Mouse (Mus musculus): Measurements from ENCODE around the gene Acot7. TPM values are rescaled to one million over a fixed set of nuclear protein-coding genes. Genes with fewer than 3 reads are reported as not detected.
A peak's percentile ranks its signal among the peaks of the same experiment; 100 is the strongest.
"Not testable (repeated sequence)": the region's sequence is repeated elsewhere in the genome, so short reads cannot be mapped to it uniquely, and the experiment has no call there.

Acot7 gene
- total and polyA plus RNA-seq, 2 experiments: 9.3 to 18.4 TPM

GRCm38 (mm10) chr4:152222111-152222510, 44.2 kb downstream of the Acot7 start:
- Histone ChIP-seq H3K79me2 (ENCODE audit: control insufficient read depth, insufficient read depth, low read length) (no peaks in the 10 kb centered on the region), H3K9ac (ENCODE audit: low read depth, low read length) (no peak overlapping the region), H3K4me1 (ENCODE audit: control insufficient read depth, insufficient read depth, low read length) (peaks cover 11% of the 10 kb centered on the region), H3K27me3 (ENCODE audit: control insufficient read depth, insufficient read depth, low read length) (no peaks in the 10 kb centered on the region), H3K36me3 (ENCODE audit: control insufficient read depth, insufficient read depth, low read length) (no peaks in the 10 kb centered on the region), H3K4me3 (ENCODE audit: insufficient read depth, low read depth, low read length) (no peak overlapping the region), H3K27ac (replicated peaks; ENCODE audit: insufficient read depth, low read depth, low read length) (no peak overlapping the region)
- no peak for DNase-seq (ENCODE audit: extremely low read depth, low read depth, low spot score)
- no peak for TF ChIP-seq CTCF (IDR thresholded peaks at IDR 0.05; ENCODE audit: low read depth, low read length)
- no peak for TF ChIP-seq POLR2A (IDR thresholded peaks at IDR 0.05; ENCODE audit: extremely low read depth, insufficient read depth, low read length)
- WGBS: 94% methylated on average over 6 of the region's 6 CpGs

GRCm38 (mm10) chr4:152222513-152222912, 44.6 kb downstream of the Acot7 start:
- H3K9ac ChIP-seq (ENCODE audit: low read depth, low read length): no peak overlapping the region

DNA sequence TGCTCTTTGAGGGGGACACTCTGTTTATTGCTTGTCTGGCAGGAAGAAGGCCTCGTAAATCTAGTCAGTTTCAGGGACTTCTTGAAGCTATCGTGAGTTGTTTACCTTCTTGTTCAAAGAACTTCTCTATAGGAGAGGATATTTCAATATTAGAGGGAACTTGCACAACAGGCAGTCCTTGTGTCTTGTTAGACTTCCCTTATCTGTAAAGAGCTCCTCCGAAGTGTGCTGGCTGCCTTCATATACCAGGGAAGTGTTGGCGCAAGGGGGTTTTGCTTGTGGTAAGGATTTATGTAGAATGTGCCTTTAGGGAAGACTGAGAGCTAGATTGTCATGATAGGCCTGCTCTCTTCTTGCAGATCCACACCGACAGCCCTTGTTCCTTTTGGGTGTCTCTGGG, 46.2 kb downstream of the Acot7 start:
- no peaks in the 10 kb centered on the region for H3K36me3 ChIP-seq (ENCODE audit: control insufficient read depth, insufficient read depth, low read length)
- no peak overlapping the region for H3K9ac ChIP-seq (ENCODE audit: low read depth, low read length)
- no peaks in the 10 kb centered on the region; the same call in 1 of the 2 replicates for H3K79me2 ChIP-seq (ENCODE audit: control insufficient read depth, insufficient read depth, low read length)
- H3K4me3 ChIP-seq (ENCODE audit: insufficient read depth, low read depth, low read length): no peak overlapping the region
- 90% methylated on average over 5 of the region's 5 CpGs for WGBS
- no peak for DNase-seq (ENCODE audit: extremely low read depth, low read depth, low spot score)
- H3K4me1 ChIP-seq (ENCODE audit: control insufficient read depth, insufficient read depth, low read length): peaks cover 26% of the 10 kb centered on the region
- no peak overlapping the region for H3K27ac ChIP-seq (replicated peaks; ENCODE audit: insufficient read depth, low read depth, low read length)
- H3K27me3 ChIP-seq (ENCODE audit: control insufficient read depth, insufficient read depth, low read length): no peaks in the 10 kb centered on the region
- no peak for TF ChIP-seq POLR2A (IDR thresholded peaks at IDR 0.05; ENCODE audit: extremely low read depth, insufficient read depth, low read length)
- TF ChIP-seq CTCF (IDR thresholded peaks at IDR 0.05; ENCODE audit: low read depth, low read length): no peak

More at GRCm38 (mm10) chr4:152222513-152222912, 44.6 kb downstream of the Acot7 start:
- no peak for DNase-seq (ENCODE audit: extremely low read depth, low read depth, low spot score)
- Histone ChIP-seq H3K4me3 (ENCODE audit: insufficient read depth, low read depth, low read length) (no peak overlapping the region), H3K36me3 (ENCODE audit: control insufficient read depth, insufficient read depth, low read length) (no peaks in the 10 kb centered on the region), H3K79me2 (ENCODE audit: control insufficient read depth, insufficient read depth, low read length) (no peaks in the 10 kb centered on the region), H3K4me1 (ENCODE audit: control insufficient read depth, insufficient read depth, low read length) (peaks cover 14% of the 10 kb centered on the region), H3K27me3 (ENCODE audit: control insufficient read depth, insufficient read depth, low read length) (no peaks in the 10 kb centered on the region), H3K27ac (replicated peaks; ENCODE audit: insufficient read depth, low read depth, low read length) (no peak overlapping the region)
- TF ChIP-seq POLR2A (IDR thresholded peaks at IDR 0.05; ENCODE audit: extremely low read depth, insufficient read depth, low read length): no peak
- no peak for TF ChIP-seq CTCF (IDR thresholded peaks at IDR 0.05; ENCODE audit: low read depth, low read length)
- 80% methylated on average over 1 of the region's 1 CpGs for WGBS

DNA sequence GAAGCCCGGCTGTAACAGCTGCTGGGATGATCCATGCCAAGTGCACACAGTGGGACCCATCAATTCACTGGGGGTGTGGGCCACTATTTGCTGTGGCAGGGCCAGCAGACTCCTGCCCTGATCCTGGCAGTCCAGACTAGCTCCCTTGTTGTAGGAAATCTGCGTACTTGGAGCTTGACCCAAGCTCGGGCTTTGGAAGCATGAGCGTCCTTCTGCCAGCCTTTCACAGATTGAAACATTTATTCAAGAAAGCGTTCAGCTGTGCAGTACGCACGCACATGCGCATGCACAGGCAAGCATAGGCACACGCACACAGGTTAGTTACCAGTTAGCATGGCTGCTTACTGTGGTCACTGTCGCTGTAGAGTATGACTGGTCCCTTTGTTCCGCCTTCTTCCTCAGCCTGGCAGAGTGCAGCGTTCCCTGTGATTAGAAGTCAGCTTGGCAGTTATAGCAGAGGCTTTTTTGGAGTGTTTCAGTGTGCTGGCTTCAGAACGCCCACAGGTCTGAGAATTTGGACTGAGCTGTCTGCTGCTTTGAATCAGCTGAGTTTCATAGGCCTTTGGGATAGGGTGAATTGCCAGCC, 49.1 kb downstream of the Acot7 start:
- H3K27me3 ChIP-seq (ENCODE audit: control insufficient read depth, insufficient read depth, low read length): no peaks in the 10 kb centered on the region
- H3K36me3 ChIP-seq (ENCODE audit: control insufficient read depth, insufficient read depth, low read length): no peaks in the 10 kb centered on the region
- 69% methylated on average over 13 of the region's 13 CpGs for WGBS
- peak; percentile 70 for DNase-seq (ENCODE audit: extremely low read depth, low read depth, low spot score)
- no peaks in the 10 kb centered on the region; the same call in 1 of the 2 replicates for H3K79me2 ChIP-seq (ENCODE audit: control insufficient read depth, insufficient read depth, low read length)
- H3K4me1 ChIP-seq (ENCODE audit: control insufficient read depth, insufficient read depth, low read length): peaks cover 44% of the 10 kb centered on the region
- TF ChIP-seq CTCF (IDR thresholded peaks at IDR 0.05; ENCODE audit: low read depth, low read length): no peak
- no peak for TF ChIP-seq POLR2A (IDR thresholded peaks at IDR 0.05; ENCODE audit: extremely low read depth, insufficient read depth, low read length)
- no peak overlapping the region for H3K9ac ChIP-seq (ENCODE audit: low read depth, low read length)
- no peak overlapping the region for H3K4me3 ChIP-seq (ENCODE audit: insufficient read depth, low read depth, low read length)
- peak overlapping the region; percentile 4 for H3K27ac ChIP-seq (replicated peaks; ENCODE audit: insufficient read depth, low read depth, low read length)

GRCm38 (mm10) chr4:152227749-152228527, 50.0 kb downstream of the Acot7 start:
- peaks cover 50% of the 10 kb centered on the region for H3K4me1 ChIP-seq (ENCODE audit: control insufficient read depth, insufficient read depth, low read length)
- H3K4me3 ChIP-seq (ENCODE audit: insufficient read depth, low read depth, low read length): no peak overlapping the region
- WGBS: 47% methylated on average over 12 of the region's 12 CpGs
- H3K27ac ChIP-seq (replicated peaks; ENCODE audit: insufficient read depth, low read depth, low read length): peak overlapping the region; percentile 29
- TF ChIP-seq POLR2A (IDR thresholded peaks at IDR 0.05; ENCODE audit: extremely low read depth, insufficient read depth, low read length): no peak
- H3K27me3 ChIP-seq (ENCODE audit: control insufficient read depth, insufficient read depth, low read length): no peaks in the 10 kb centered on the region
- H3K36me3 ChIP-seq (ENCODE audit: control insufficient read depth, insufficient read depth, low read length): no peaks in the 10 kb centered on the region
- H3K79me2 ChIP-seq (ENCODE audit: control insufficient read depth, insufficient read depth, low read length): no peaks in the 10 kb centered on the region; the same call in 1 of the 2 replicates
- no peak overlapping the region for H3K9ac ChIP-seq (ENCODE audit: low read depth, low read length)
- DNase-seq (ENCODE audit: extremely low read depth, low read depth, low spot score): peak; percentile 88

DNA sequence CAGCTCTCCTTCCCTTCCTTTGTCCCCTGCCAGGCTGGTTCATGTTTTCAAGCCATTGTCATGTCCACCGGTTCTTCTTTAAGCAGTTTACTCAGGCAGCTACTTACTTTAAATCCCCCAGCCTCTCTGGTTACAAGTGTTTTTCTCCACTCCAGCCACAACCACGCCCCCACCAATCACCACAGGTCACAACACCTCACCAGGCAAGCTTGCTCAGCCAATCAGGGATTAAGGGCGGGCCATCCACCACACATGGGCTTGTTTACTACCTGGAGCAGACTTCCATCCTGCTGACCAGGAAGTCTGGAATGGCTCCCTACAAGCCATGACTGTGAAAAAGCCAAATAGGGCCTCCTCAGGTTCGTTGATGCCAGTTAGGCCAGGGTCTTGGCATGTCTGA, 52.4 kb downstream of the Acot7 start:
- peak; percentile 73 for DNase-seq (ENCODE audit: extremely low read depth, low read depth, low spot score)
- H3K27me3 ChIP-seq (ENCODE audit: control insufficient read depth, insufficient read depth, low read length); H3K4me3 ChIP-seq (ENCODE audit: insufficient read depth, low read depth, low read length); H3K36me3 ChIP-seq (ENCODE audit: control insufficient read depth, insufficient read depth, low read length); H3K79me2 ChIP-seq (ENCODE audit: control insufficient read depth, insufficient read depth, low read length): not testable (repeated sequence)
- 46% methylated on average over 4 of the region's 4 CpGs for WGBS
- H3K4me1 ChIP-seq (ENCODE audit: control insufficient read depth, insufficient read depth, low read length): peaks cover 50% of the 10 kb centered on the region
- peak overlapping the region; percentile 62 for H3K9ac ChIP-seq (ENCODE audit: low read depth, low read length)
- H3K27ac ChIP-seq (replicated peaks; ENCODE audit: insufficient read depth, low read depth, low read length): peak overlapping the region; percentile 88
